Mouse (Mus musculus): ENCODE measurements at regions not wholly inside any gene's neighbourhood (a gene's known extent, or its start where the extent isn't known, plus 50 kb on each side); places are given as distances from the start of the nearest gene placed in this dataset.

GRCm38 (mm10) chr4:29119480-29120153 lies 306.7 kb downstream of the Epha7 start:
- no peak for TF ChIP-seq POLR2A (IDR thresholded peaks at IDR 0.05; ENCODE audit: extremely low read depth, insufficient read depth, low read length)
- TF ChIP-seq CTCF (IDR thresholded peaks at IDR 0.05; ENCODE audit: low read depth, low read length) = no peak
